Mouse (Mus musculus): ENCODE data around the gene Snip1. TPM values are rescaled to one million over a fixed set of nuclear protein-coding genes. Genes with fewer than 3 reads are reported as not detected.

The Snip1 gene
- polyA plus RNA-seq (2015; fragmentation: Nextera tagmentation; extraction: Ambion mirVana): 27.3 and 28.1 TPM in 2 replicates

GRCm38 (mm10) chr4:125066490-125067370 lies at the start of gene Snip1:
Gene Snip1, plus strand, starts transcription at chr4:125066672.
- H3K4me1 ChIP-seq: peaks cover 21% of the 10 kb centered on the region
- under 1% methylated on average over 78 of the region's 78 CpGs for WGBS
- H3K4me3 ChIP-seq: peak within 1 kb of the TSS; percentile 86
- H3K4me2 ChIP-seq: peak within 1 kb of the TSS; percentile 82
- peaks cover 16% of the 10 kb centered on the region for H3K36me3 ChIP-seq (replicated peaks)
- no peaks in the 10 kb centered on the region for H3K9me3 ChIP-seq
- H3K27me3 ChIP-seq (replicated peaks): 0 out of 2 replicates have a peak, but pooled peaks cover 6% of the 10 kb centered on the region
- peak; percentile 95 for ATAC-seq (replicated peaks)
- H3K9ac ChIP-seq: peak within 1 kb of the TSS; percentile 74
- H3K27ac ChIP-seq: peak within 1 kb of the TSS; percentile 70

- H3K4me2 ChIP-seq: no peak overlapping the region
- no peaks in the 10 kb centered on the region for H3K4me1 ChIP-seq
- H3K9ac ChIP-seq: no peak overlapping the region
- no peak overlapping the region for H3K4me3 ChIP-seq
- ATAC-seq (replicated peaks): no peak
- H3K27ac ChIP-seq: no peak overlapping the region
- no peaks in the 10 kb centered on the region for H3K27me3 ChIP-seq (replicated peaks)
- WGBS: 78% methylated on average over 11 of the region's 11 CpGs
- no peaks in the 10 kb centered on the region for H3K9me3 ChIP-seq
- no peaks in the 10 kb centered on the region for H3K36me3 ChIP-seq (replicated peaks)
Observed at GRCm38 (mm10) chr4:125017431-125017830, 49.0 kb upstream of the Snip1 start.

- Histone ChIP-seq H3K27ac (no peak overlapping the region), H3K36me3 (replicated peaks) (no peaks in the 10 kb centered on the region), H3K4me2 (no peak overlapping the region), H3K9me3 (no peaks in the 10 kb centered on the region), H3K9ac (no peak overlapping the region), H3K4me3 (no peak overlapping the region), H3K27me3 (replicated peaks) (no peaks in the 10 kb centered on the region), H3K4me1 (no peaks in the 10 kb centered on the region)
- WGBS: 37% methylated on average over 11 of the region's 11 CpGs
- no peak for ATAC-seq (replicated peaks)
Observed at GRCm38 (mm10) chr4:125020780-125021538, 45.5 kb upstream of the Snip1 start.

GRCm38 (mm10) chr4:125029891-125030614 lies 36.4 kb upstream of the Snip1 start:
- Histone ChIP-seq H3K36me3 (replicated peaks) (peaks cover 8% of the 10 kb centered on the region; the same call in 1 of the 2 replicates), H3K4me1 (peaks cover 26% of the 10 kb centered on the region), H3K4me3 (peak overlapping the region; percentile 99), H3K9ac (peak overlapping the region; percentile 90), H3K4me2 (peak overlapping the region; percentile 95), H3K9me3 (no peaks in the 10 kb centered on the region), H3K27me3 (replicated peaks) (no peaks in the 10 kb centered on the region), H3K27ac (peak overlapping the region; percentile 80)
- under 1% methylated on average over 50 of the region's 50 CpGs for WGBS
- ATAC-seq (replicated peaks): peak; percentile 98

DNA sequence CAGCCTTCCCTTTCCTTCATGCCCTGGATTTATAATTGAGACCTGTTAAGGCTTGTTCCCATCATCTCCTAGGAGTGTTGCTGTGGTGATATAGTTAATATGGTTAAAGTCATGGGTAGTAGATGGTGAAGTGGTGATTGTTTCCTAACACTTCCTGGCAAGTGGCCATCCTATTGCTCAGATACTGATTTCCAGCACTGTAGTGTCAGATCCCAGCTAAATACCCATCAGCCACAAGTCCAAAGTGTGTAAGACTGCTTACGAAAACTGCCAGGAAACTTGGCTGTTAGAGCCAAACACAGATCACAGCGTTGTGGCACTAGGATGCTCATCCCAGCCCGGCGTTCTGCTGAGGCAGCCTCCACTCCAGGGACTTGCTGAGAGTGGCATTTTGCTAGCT lies 32.1 kb upstream of the Snip1 start:
- peaks cover 33% of the 10 kb centered on the region for H3K36me3 ChIP-seq (replicated peaks)
- no peak overlapping the region for H3K27ac ChIP-seq
- no peak overlapping the region for H3K9ac ChIP-seq
- WGBS: 94% methylated on average over 4 of the region's 4 CpGs
- no peaks in the 10 kb centered on the region for H3K27me3 ChIP-seq (replicated peaks)
- H3K4me1 ChIP-seq: peaks cover 23% of the 10 kb centered on the region
- no peak for ATAC-seq (replicated peaks)
- no peaks in the 10 kb centered on the region for H3K9me3 ChIP-seq
- H3K4me3 ChIP-seq: no peak overlapping the region
- no peak overlapping the region for H3K4me2 ChIP-seq

- H3K36me3 ChIP-seq (replicated peaks): peaks cover 70% of the 10 kb centered on the region
- no peak overlapping the region for H3K9ac ChIP-seq
- no peaks in the 10 kb centered on the region for H3K4me1 ChIP-seq
- ATAC-seq (replicated peaks): no peak
- no peak overlapping the region for H3K4me3 ChIP-seq
- H3K9me3 ChIP-seq: no peaks in the 10 kb centered on the region
- no peak overlapping the region for H3K4me2 ChIP-seq
- no peak overlapping the region for H3K27ac ChIP-seq
- H3K27me3 ChIP-seq (replicated peaks): no peaks in the 10 kb centered on the region
- 86% methylated on average over 7 of the region's 7 CpGs for WGBS
Observed at GRCm38 (mm10) chr4:125044454-125044853, 22.0 kb upstream of the Snip1 start.

DNA sequence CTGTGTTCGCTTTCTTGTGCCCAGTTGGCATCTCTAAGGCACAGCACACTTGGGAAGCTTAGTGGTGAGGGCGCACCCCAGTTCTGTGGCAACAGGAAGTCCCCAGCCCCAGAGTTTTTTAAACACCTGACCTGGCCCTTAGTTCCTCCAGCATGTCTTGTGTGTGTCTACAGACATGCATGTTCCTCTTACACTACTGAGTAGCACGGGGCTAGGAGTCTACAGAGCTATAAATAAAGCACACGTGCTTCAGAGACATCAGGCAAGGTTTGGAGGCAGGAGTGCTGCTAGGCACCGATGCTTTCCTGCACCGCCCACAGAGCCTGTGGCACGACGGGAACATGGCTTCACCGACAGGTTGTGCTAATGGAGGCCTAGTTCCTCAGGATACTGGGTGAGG lies 11.1 kb upstream of the Snip1 start:
- H3K4me3 ChIP-seq: no peak overlapping the region
- H3K4me2 ChIP-seq: no peak overlapping the region
- H3K4me1 ChIP-seq: peaks cover 4% of the 10 kb centered on the region; the same call in 1 of the 2 replicates
- peaks cover 43% of the 10 kb centered on the region; the same call in 1 of the 2 replicates for H3K36me3 ChIP-seq (replicated peaks)
- 92% methylated on average over 9 of the region's 9 CpGs for WGBS
- ATAC-seq (replicated peaks): no peak
- H3K9ac ChIP-seq: no peak overlapping the region
- H3K27me3 ChIP-seq (replicated peaks): no peaks in the 10 kb centered on the region
- no peak overlapping the region for H3K27ac ChIP-seq
- no peaks in the 10 kb centered on the region for H3K9me3 ChIP-seq

- Histone ChIP-seq H3K9me3 (no peaks in the 10 kb centered on the region), H3K27ac (no peak overlapping the region)
Observed at GRCm38 (mm10) chr4:125056476-125056875, 10.0 kb upstream of the Snip1 start.

GRCm38 (mm10) chr4:125057273-125057672 lies 9.2 kb upstream of the Snip1 start:
- Histone ChIP-seq H3K36me3 (replicated peaks) (peaks cover 32% of the 10 kb centered on the region; the same call in 1 of the 2 replicates), H3K9ac (no peak overlapping the region), H3K9me3 (no peaks in the 10 kb centered on the region), H3K4me2 (no peak overlapping the region), H3K4me3 (no peak overlapping the region), H3K27ac (no peak overlapping the region), H3K27me3 (replicated peaks) (no peaks in the 10 kb centered on the region), H3K4me1 (peaks cover 4% of the 10 kb centered on the region; the same call in 1 of the 2 replicates)
- no peak for ATAC-seq (replicated peaks)
- 63% methylated on average over 3 of the region's 3 CpGs for WGBS

More at GRCm38 (mm10) chr4:125056476-125056875, 10.0 kb upstream of the Snip1 start:
- no peak overlapping the region for H3K9ac ChIP-seq
- no peaks in the 10 kb centered on the region for H3K27me3 ChIP-seq (replicated peaks)
- no peak overlapping the region for H3K4me2 ChIP-seq
- peaks cover 35% of the 10 kb centered on the region; the same call in 1 of the 2 replicates for H3K36me3 ChIP-seq (replicated peaks)
- WGBS: 82% methylated on average over 4 of the region's 4 CpGs
- H3K4me1 ChIP-seq: peaks cover 4% of the 10 kb centered on the region; the same call in 1 of the 2 replicates
- no peak for ATAC-seq (replicated peaks)
- H3K4me3 ChIP-seq: no peak overlapping the region

- no peak overlapping the region; the same call in 1 of the 2 replicates for H3K9ac ChIP-seq
- H3K4me2 ChIP-seq: no peak overlapping the region
- H3K4me3 ChIP-seq: no peak overlapping the region
- WGBS: 51% methylated on average over 5 of the region's 5 CpGs
- H3K27ac ChIP-seq: no peak overlapping the region
- H3K36me3 ChIP-seq (replicated peaks): peaks cover 28% of the 10 kb centered on the region; the same call in 1 of the 2 replicates
- no peaks in the 10 kb centered on the region for H3K27me3 ChIP-seq (replicated peaks)
- no peak for ATAC-seq (replicated peaks)
- H3K9me3 ChIP-seq: no peaks in the 10 kb centered on the region
- peaks cover 4% of the 10 kb centered on the region; the same call in 1 of the 2 replicates for H3K4me1 ChIP-seq
Observed at GRCm38 (mm10) chr4:125058033-125058432, 8.4 kb upstream of the Snip1 start.

GRCm38 (mm10) chr4:125059025-125059424 lies 7.4 kb upstream of the Snip1 start:
- Histone ChIP-seq H3K9me3 (no peaks in the 10 kb centered on the region), H3K36me3 (replicated peaks) (peaks cover 18% of the 10 kb centered on the region; the same call in 1 of the 2 replicates), H3K4me1 (peaks cover 4% of the 10 kb centered on the region; the same call in 1 of the 2 replicates), H3K27me3 (replicated peaks) (0 out of 2 replicates have a peak, but pooled peaks cover under 1% of the 10 kb centered on the region), H3K4me2 (peak overlapping the region; percentile 48), H3K27ac (no peak overlapping the region), H3K4me3 (peak overlapping the region; percentile 19), H3K9ac (no peak overlapping the region)
- 4% methylated on average over 8 of the region's 8 CpGs for WGBS
- peak; percentile 90 for ATAC-seq (replicated peaks)

Measured in midbrain, embryonic 15.5 days (tissue).